Mouse (Mus musculus): Measurements from ENCODE around the gene Ahdc1. TPM values are rescaled to one million over a fixed set of nuclear protein-coding genes. Genes with fewer than 3 reads are reported as not detected.

Gene Ahdc1
- total and polyA plus RNA-seq, 3 experiments = 1.6 to 19.9 (median 8.4) TPM

DNA sequence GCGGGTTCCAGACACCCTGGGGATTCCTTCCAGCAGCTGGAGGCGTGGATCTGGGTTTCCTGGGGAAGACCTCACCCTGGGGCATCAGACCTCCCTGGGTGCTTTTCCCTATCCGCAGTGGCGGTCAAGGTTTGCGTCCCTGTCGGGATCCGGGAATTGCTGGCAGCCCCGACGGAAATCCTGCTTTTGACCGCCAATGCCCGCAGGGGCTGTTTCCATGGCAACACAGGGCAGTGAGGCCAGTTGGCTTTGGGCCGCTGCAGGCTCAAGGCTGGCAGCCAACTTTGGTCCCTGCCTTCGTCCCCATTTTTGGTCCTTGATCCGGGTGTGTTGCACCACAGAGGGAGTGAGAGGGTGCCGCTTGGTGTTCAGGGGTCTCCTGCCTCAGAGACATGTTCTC, 36.2 kb upstream of the Ahdc1 start:
- Histone ChIP-seq H3K4me3 (replicated peaks in 1 of 3; ENCODE audit: low read depth in 2 of 3, low read length in 2 of 3, poor library complexity in 1 of 3) (no peak overlapping the region), H3K79me2 (replicated peaks; ENCODE audit: control insufficient read depth, extremely low read depth, insufficient read depth, poor library complexity, severe bottlenecking) (no peaks in the 10 kb centered on the region), H3K9ac (ENCODE audit: insufficient read depth, low read depth) (no peak overlapping the region), H3K36me3 (replicated peaks in 1 of 2; ENCODE audit: control insufficient read depth in 1 of 2, insufficient read depth in 1 of 2, low read length in 1 of 2) (no peaks in the 10 kb centered on the region), H3K27me3 (replicated peaks) (no peaks in the 10 kb centered on the region), H3K4me2 (ENCODE audit: insufficient read depth, low read depth, poor library complexity, severe bottlenecking) (no peak overlapping the region), H3K9me3 (replicated peaks; ENCODE audit: low read length) (no peaks in the 10 kb centered on the region), H3K27ac (ENCODE audit: insufficient read depth, low read depth) (no peak overlapping the region), H3K4me1 (ENCODE audit: control insufficient read depth in 1 of 2, insufficient read depth in 2 of 2) (peaks cover 32 to 66% of the 10 kb centered on the region in 2 experiments)
- dilution Hi-C loops (cut with MboI; ENCODE audit: extremely low pct_ligation_motif_present, extremely low pct_unique_long_range_greater_than_20kb, low sequenced_read_pairs) (no loop called here), in situ Hi-C loops (cut with MboI; ENCODE audit: low pct_ligation_motif_present, low pct_unique_long_range_greater_than_20kb, low sequenced_read_pairs) (no loop called here)
- TF ChIP-seq MYC (IDR thresholded peaks at IDR 0.05; ENCODE audit: low read depth, low read length) (no peak), KAT2A (IDR thresholded peaks at IDR 0.05; ENCODE audit: insufficient replicate concordance, low read length) (no peak), HCFC1 (IDR thresholded peaks at IDR 0.05; ENCODE audit: low read depth, low read length) (no peak), SMC3 (IDR thresholded peaks at IDR 0.05; ENCODE audit: low read depth, low read length) (no peak), BHLHE40 (IDR thresholded peaks at IDR 0.05; ENCODE audit: low read depth, low read length) (no peak), JUN (IDR thresholded peaks at IDR 0.05; ENCODE audit: insufficient read depth, low read depth, low read length) (no peak), MAX (IDR thresholded peaks at IDR 0.05; ENCODE audit: low read length) (no peak), PAX5 (IDR thresholded peaks at IDR 0.05; ENCODE audit: low read length) (no peak), POLR2A (IDR thresholded peaks at IDR 0.05; ENCODE audit: low read depth, low read length) (no peak), CTCF (conservative IDR thresholded peaks at IDR 0.05 in 1 of 2, IDR thresholded peaks at IDR 0.05 in 1 of 2; ENCODE audit: low read depth in 2 of 2, low read length in 2 of 2) (no peak), CHD2 (IDR thresholded peaks at IDR 0.05; ENCODE audit: low read length) (no peak), MEF2A (IDR thresholded peaks at IDR 0.05; ENCODE audit: borderline replicate concordance, low read depth, low read length) (no peak), ETS1 (conservative IDR thresholded peaks at IDR 0.05; ENCODE audit: low read depth, low read length) (no peak), ZNF384 (IDR thresholded peaks at IDR 0.05; ENCODE audit: low read depth, low read length) (no peak), TBP (conservative IDR thresholded peaks at IDR 0.05; ENCODE audit: low read depth, low read length) (no peak), UBTF (IDR thresholded peaks at IDR 0.05; ENCODE audit: low read depth, low read length) (no peak), USF1 (IDR thresholded peaks at IDR 0.05; ENCODE audit: low read depth, low read length) (no peak), NELFE (IDR thresholded peaks at IDR 0.05; ENCODE audit: low read depth, low read length) (no peak)
- no peak for DNase-seq (ENCODE audit: extremely low read depth)

- no peaks in the 10 kb centered on the region for H3K27me3 ChIP-seq (replicated peaks)
- H3K9me3 ChIP-seq (replicated peaks; ENCODE audit: low read length) = no peaks in the 10 kb centered on the region
- H3K9ac ChIP-seq (ENCODE audit: insufficient read depth, low read depth) = no peak overlapping the region
- in situ Hi-C loops (cut with MboI; ENCODE audit: low pct_ligation_motif_present, low pct_unique_long_range_greater_than_20kb, low sequenced_read_pairs) (no loop called here), dilution Hi-C loops (cut with MboI; ENCODE audit: extremely low pct_ligation_motif_present, extremely low pct_unique_long_range_greater_than_20kb, low sequenced_read_pairs) (no loop called here)
- no peak for DNase-seq (ENCODE audit: extremely low read depth)
- no peak overlapping the region for H3K4me2 ChIP-seq (ENCODE audit: insufficient read depth, low read depth, poor library complexity, severe bottlenecking)
- no peak for TF ChIP-seq TCF12 (IDR thresholded peaks at IDR 0.05; ENCODE audit: low read depth, low read length)
- peak; percentile 21; the same call in 1 of the 2 replicates for TF ChIP-seq BHLHE40 (IDR thresholded peaks at IDR 0.05; ENCODE audit: low read depth, low read length)
- no peak for TF ChIP-seq EP300 (IDR thresholded peaks at IDR 0.05; ENCODE audit: low read length)
- TF ChIP-seq NELFE (IDR thresholded peaks at IDR 0.05; ENCODE audit: low read depth, low read length) = no peak
- H3K79me2 ChIP-seq (replicated peaks; ENCODE audit: control insufficient read depth, extremely low read depth, insufficient read depth, poor library complexity, severe bottlenecking) = no peaks in the 10 kb centered on the region
- H3K4me3 ChIP-seq (replicated peaks in 1 of 3; ENCODE audit: low read depth in 2 of 3, low read length in 2 of 3, poor library complexity in 1 of 3) = no peak overlapping the region
- H3K4me1 ChIP-seq (ENCODE audit: control insufficient read depth in 1 of 2, insufficient read depth in 2 of 2) = peaks cover 32 to 66% of the 10 kb centered on the region in 2 experiments
- no peak overlapping the region for H3K27ac ChIP-seq (ENCODE audit: insufficient read depth, low read depth)
- H3K36me3 ChIP-seq (replicated peaks in 1 of 2; ENCODE audit: control insufficient read depth in 1 of 2, insufficient read depth in 1 of 2, low read length in 1 of 2) = no peaks in the 10 kb centered on the region
Measured at GRCm38 (mm10) chr4:132975791-132976190, 35.3 kb upstream of the Ahdc1 start.
